Mouse (Mus musculus): ENCODE results near the gene Helz. TPM values are rescaled to one million over a fixed set of nuclear protein-coding genes. Genes with fewer than 3 reads are reported as not detected.

The Helz gene
- polyA plus RNA-seq, 1 experiment = 8.9 TPM

DNA sequence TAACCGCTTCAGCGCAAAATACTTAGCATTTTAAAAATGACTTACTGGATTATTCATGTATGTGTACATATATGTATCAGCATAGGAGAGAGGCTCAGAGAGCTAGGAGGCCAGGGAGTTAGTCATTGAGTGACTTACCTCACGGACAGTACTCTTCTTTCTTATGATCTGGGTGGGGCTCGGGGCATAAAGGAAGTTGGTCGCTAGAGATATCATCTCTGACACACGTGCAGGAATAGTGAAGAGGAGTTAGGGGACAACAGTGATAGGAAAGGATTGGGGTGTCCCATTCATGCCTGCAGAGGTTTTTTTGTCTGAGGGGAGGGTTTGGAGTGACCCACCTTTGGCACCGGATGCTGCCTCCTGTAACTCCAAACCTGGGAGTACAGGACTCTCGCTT lies 176.9 kb downstream of the Helz start:
- no peak for DNase-seq (ENCODE audit: low read depth)

DNA sequence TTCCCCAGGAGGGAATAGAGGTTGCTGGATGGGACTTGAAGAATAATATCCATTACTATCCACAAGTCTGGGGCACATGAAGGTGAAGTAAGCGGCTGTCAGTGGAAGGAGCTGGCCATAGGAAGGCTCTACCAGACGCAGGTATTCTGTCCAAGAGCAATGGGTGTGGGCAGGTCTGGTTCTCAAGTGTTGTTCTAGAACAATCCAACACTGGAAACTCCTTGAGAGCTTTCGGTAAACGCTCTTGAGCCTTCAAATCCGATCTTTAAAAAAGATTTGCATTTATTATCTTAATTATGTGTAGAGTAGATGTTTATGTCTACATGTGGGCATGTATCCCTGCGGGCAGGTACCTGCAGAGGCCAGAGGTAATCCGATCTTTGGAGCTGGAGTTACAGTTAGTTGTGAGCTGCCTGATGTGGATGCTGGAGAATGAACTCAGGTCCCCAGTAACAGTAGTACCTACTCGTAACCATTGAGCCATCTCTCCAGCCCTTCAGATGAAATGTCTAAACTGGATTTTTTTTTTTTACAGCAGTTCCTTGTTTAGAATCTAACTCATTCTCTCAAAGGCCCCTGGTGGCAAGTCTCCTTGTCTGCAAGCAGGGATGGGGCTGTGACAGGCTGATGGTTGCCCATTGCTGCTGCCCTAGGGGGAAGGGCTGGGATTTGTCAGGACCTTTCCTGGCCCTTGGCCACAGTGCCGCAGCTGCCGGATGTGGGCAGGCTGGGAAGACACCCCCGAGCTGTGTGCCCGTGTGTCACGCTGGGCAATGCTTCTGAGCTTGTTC lies 180.5 kb downstream of the Helz start:
- DNase-seq (ENCODE audit: low read depth) = no peak

DNA sequence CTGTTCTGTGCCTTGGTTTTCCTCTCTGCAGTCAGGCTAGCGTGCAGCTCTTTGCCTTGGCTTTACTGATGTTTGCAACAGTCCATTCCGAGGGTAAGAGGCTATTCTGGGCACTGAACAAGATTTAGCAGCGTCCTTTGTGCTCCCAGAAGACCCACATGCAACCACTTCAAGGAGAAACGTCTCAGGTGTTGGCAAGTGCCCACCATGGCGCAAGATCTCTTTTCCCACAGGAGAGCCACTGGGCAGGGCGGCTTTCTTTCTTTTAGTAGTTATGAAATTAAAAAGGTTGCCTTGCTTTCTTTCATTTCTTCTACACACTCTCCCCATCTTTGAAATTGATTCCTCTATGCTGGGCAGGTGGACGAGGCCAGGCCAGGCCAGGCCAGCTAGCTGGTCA lies 181.4 kb downstream of the Helz start:
- DNase-seq (ENCODE audit: low read depth) = no peak

DNA sequence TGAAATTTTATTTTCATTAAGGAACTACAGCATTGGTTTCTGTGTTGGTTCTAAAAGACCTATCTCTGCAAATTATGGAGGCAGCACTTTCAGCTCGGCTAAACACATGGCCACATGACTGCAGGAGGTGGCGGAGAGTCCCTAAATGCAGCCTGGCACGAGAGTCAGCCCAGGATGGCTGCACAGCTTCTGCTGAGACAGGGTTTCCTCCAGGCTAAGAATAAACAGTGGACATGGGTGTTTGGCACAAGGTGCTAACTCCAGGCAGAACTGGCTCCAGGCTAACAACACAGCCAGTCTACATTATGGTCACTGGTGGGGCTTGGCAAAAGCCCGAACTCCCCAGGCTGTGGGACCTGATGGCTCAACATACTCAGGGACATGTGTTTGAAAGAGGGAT lies 183.2 kb downstream of the Helz start:
- no peak for DNase-seq (ENCODE audit: low read depth)

DNA sequence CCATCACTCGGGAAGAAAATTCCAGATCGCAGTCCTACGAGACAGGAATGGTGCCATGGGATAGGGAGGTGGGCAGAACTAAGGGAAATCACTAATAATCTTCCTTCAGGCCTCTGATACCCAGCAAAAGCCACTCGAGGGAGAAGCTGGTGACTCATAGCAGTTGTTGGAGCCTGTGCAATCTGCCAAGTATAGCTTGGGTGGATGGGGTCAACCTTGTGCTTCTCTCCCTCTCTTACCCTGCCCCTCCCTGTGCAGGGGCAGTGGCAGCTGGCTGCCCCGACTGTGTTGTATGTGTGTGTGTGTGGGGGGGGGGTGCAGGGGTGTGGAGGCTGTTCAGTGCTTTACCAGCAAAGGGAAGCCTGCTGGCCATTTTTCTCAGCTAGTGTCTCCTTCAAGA lies 183.8 kb downstream of the Helz start:
- no peak for DNase-seq (ENCODE audit: low read depth)

DNA sequence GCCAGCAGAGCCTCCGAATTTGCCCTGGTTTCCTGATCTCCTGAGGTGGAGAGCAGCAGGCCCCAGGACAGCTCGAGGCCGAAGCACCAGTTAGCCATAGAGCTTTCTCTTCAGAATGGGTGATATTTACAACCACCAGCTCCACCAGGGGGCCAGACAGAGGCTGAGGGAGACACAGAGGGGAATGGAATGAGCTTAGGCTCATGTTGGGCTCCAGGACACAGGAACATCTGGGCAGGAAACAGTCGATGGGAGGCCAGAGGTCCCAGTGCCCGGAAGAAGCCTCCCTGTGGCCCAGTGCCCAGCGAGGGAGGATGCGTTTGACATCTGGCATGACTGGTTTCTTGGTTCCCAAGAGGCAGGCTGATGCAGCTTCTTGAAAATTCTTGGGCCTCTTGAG lies 186.4 kb downstream of the Helz start:
- DNase-seq (ENCODE audit: low read depth) = no peak

DNA sequence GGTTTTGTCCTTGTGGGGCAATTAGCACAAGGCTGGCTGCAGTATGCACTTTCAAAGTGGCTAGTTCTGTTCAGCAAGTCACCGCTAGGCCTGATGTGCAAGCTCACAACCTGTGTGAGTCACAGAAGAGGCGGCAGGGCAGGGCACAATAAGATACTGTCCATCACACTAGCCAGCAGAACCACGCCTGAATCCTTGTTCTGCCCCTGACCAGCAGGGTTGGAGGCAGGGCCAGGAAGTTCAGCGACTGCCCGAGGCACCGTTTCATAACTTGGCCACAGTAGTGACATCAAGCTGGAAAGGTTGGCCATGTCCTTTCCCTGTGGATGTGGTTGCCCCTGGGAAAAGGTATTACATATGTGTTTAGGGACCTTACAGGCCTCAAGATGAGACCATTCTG lies 190.2 kb downstream of the Helz start:
- DNase-seq (ENCODE audit: low read depth) = no peak

DNA sequence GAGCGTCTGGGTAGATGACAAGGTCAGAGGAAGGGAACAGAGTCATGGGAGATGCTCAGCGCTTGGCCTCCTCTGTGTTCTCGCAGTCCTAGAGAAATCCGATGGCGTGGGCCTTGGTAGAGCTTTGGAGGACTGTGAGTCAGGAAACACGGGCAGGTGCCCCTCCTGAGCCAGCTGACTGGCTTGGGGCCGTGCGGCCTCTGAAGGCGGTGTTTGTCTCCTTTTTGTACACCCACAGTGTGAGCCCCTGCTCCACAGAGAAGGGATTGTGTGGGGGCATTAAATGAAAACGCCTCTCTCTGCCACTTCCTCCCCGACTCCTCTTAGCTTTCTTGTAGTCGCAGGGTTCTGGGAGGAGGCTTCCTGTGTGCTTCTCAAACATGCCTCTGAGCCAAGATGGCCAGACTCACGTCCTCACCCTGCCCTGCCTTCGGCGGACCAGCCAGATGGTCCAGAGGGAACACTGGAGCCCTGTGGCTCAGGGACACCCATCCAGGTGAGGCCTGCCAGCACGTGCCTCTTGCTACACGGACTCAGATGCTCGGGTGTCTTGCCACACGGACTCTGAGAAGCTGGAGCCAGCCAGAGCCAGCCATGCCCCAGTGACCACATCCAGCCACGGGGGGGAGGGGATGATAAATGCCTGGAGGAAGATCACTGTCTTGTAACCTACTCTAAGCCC lies 190.8 kb downstream of the Helz start:
- no peak for DNase-seq (ENCODE audit: low read depth)

DNA sequence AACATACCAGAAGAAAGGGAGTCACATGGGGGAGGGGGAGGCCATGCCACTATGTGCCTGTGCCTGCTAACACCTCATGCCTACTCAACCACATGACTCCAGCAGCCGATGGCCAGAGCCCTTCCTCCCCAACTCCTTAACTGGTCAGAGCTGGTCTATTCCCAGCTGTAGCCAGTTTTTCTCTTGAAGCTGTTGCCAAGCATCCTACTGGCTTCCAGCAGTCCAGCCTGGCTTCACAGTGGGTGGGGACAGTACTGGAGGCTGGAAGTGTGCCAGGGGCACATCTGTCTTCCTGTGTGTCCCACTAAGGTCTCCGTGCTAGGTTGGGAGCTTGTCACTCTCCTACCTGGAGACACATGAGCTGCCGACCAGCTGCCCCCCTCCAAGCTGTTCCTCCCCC lies 195.4 kb downstream of the Helz start:
- DNase-seq (ENCODE audit: low read depth) = no peak

Other genes with a start within 250 kb of the Helz start
- 6.4 and 8.3 TPM in 2 replicates for gene Pitpnc1, start 77.2 kb upstream of the Helz start, polyA plus RNA-seq (2012; rRNA removed)
- 17.6 and 20.5 TPM in 2 replicates for gene Psmd12, start 68.4 kb upstream of the Helz start, polyA plus RNA-seq (2012; rRNA removed)
- 1.3 and 1.5 TPM in 2 replicates for gene Cacng1, start 168.6 kb downstream of the Helz start, polyA plus RNA-seq (2012; rRNA removed)
- 1.3 and 2.2 TPM in 2 replicates for gene Cacng4, start 246.6 kb downstream of the Helz start, polyA plus RNA-seq (2012; rRNA removed)

Data from gonadal fat pad, adult 2 months (tissue).